ENCODE assay signal across 19 mouse cellular contexts in the genomic region with DNA sequence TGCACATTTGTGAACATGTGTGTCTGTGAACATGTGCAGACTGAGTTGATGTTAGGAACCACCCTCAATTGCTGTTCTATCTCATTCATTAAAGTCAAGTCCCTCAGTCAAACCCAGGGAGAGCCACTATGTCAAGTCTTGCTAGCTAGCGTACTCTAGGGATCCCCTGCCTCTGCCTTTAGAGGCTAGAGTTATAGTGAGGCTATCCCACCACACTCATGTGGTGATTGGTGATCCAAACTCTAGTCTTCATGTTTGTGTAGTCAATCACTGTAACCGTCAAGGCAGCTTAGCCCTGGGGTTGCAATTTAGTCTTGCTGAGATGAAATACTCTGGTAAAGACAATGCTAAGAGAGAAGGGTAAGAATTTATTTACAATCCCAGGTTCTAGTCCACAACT. TPM values are rescaled to one million over a fixed set of nuclear protein-coding genes. Genes with fewer than 3 reads are reported as not detected.
DNase-seq lines count a peak whose midpoint lies in the region; TF ChIP-seq lines count a peak whose summit lies in the region.
"Had no signal": no experiment of that assay in that cellular context is flagged by ENCODE, and none has a peak within 500 bp of the region (broad histone marks: within the 10 kb centered on the region; RNA-seq: fewer than 3 reads in every experiment).

No protein-coding gene starts in this region.

- no peak overlapping the region for H3ac ChIP-seq in myocyte (ENCODE audit: control insufficient read depth, insufficient read length)

- H3K36me3 ChIP-seq in heart, embryonic 10.5 days: no peaks in the 10 kb centered on the region
- no peaks in the 10 kb centered on the region for H3K36me3 ChIP-seq in myocyte (ENCODE audit: control insufficient read depth, insufficient read depth)
- H3K36me3 ChIP-seq: G1E had no signal

- no peaks in the 10 kb centered on the region for H3K79me2 ChIP-seq in myocyte (ENCODE audit: control insufficient read depth, insufficient read depth)

- H3K27ac ChIP-seq in heart, embryonic 10.5 days: no peak overlapping the region

- TF ChIP-seq POLR2A in myocyte (IDR thresholded peaks at IDR 0.05; ENCODE audit: insufficient read length, low read depth): no peak

- H3K4me1 ChIP-seq in heart, embryonic 10.5 days: no peaks in the 10 kb centered on the region

- H3K9me3 ChIP-seq in heart, embryonic 10.5 days: no peaks in the 10 kb centered on the region
- H3K9me3 ChIP-seq: G1E had no signal

- WGBS in heart, embryonic 10.5 days: 89% methylated on average over 2 of the region's 2 CpGs

- H3K4me2 ChIP-seq in myocyte (ENCODE audit: low read depth): peak overlapping the region; percentile 56

- no peaks in the 10 kb centered on the region for H3K27me3 ChIP-seq in heart, embryonic 10.5 days (ENCODE audit: insufficient read depth, poor library complexity, severe bottlenecking)
- no peaks in the 10 kb centered on the region for H3K27me3 ChIP-seq in myocyte (ENCODE audit: control insufficient read depth, insufficient read depth, insufficient read length)
- H3K27me3 ChIP-seq: CH12.LX, Patski had no signal

- DNase-seq in heart, adult 11 months: peak; percentile 52
- DNase-seq in heart, adult 9 months (ENCODE audit: low spot score in 2 of 2): no peak
- peak; percentile 54 for DNase-seq in heart, embryonic 10.5 days (ENCODE audit: low spot score)
- DNase-seq in heart, adult 18-20 months: no peak
- no peak for DNase-seq in spleen, postnatal 36 days (ENCODE audit: low spot score in 2 of 2)
- DNase-seq: adrenal gland, adult 2 months; adrenal gland, adult 8-10 months; adrenal gland, postnatal 10 days; adrenal gland, postnatal 14 days; adrenal gland, postnatal 25 days; adrenal gland, postnatal 36 days; B cell, adult 2 months; cerebellum, adult 11 months; cerebellum, adult 11-12 months; cerebellum, adult 18-20 months had no signal

- H3K4me3 ChIP-seq in heart, embryonic 10.5 days: no peak overlapping the region
- no peak overlapping the region for H3K4me3 ChIP-seq in myocyte

TF ChIP-seq in myocyte, 11 proteins besides CTCF, POLR2A, EP300 and RAD21:
- TF ChIP-seq USF1 (IDR thresholded peaks at IDR 0.05; ENCODE audit: low read depth): no peak
- no peak for TF ChIP-seq TCF12 (IDR thresholded peaks at IDR 0.05; ENCODE audit: insufficient read depth, poor library complexity, severe bottlenecking)
- no peak for TF ChIP-seq E2F4 (IDR thresholded peaks at IDR 0.05; ENCODE audit: insufficient read depth)
- no peak for TF ChIP-seq TCF3 (IDR thresholded peaks at IDR 0.05; ENCODE audit: insufficient read length, low read depth)
- no peak for TF ChIP-seq MYOD1 (IDR thresholded peaks at IDR 0.05; ENCODE audit: control insufficient read depth in 1 of 3, insufficient read length in 2 of 3, low read depth in 2 of 3)
- TF ChIP-seq REST (IDR thresholded peaks at IDR 0.05; ENCODE audit: insufficient read depth, insufficient read length): no peak
- TF ChIP-seq POLR2AphosphoS2 (IDR thresholded peaks at IDR 0.05; ENCODE audit: insufficient read length, low read depth): no peak
- no peak for TF ChIP-seq MAX (IDR thresholded peaks at IDR 0.05; ENCODE audit: low read depth)
- TF ChIP-seq SRF (IDR thresholded peaks at IDR 0.05; ENCODE audit: control insufficient read depth, insufficient read length, low read depth): no peak
- TF ChIP-seq CEBPB (IDR thresholded peaks at IDR 0.05; ENCODE audit: insufficient read depth, poor library complexity, severe bottlenecking): no peak
- TF ChIP-seq MYOG (IDR thresholded peaks at IDR 0.05; ENCODE audit: control insufficient read depth in 1 of 3, insufficient read depth in 1 of 3, insufficient read length in 2 of 3, low read depth in 2 of 3): no peak

RNA-seq across cellular contexts. Expression of a gene that starts 11.1 kb away (rescaled TPM):
- 3.5 and 4.7 TPM in 2 replicates for polyA plus RNA-seq in heart, embryonic 10.5 days (2016; fragmentation: Nextera tagmentation; extraction: Ambion mirVana)
- 10 to 100 TPM; 10.3 to 13.4 TPM for total RNA-seq in heart, adult 18-20 months (2021)
- 7.6 TPM for polyA plus RNA-seq in myocyte (2012; fragmentation: generic; extraction: Trizol)

Comparison
In these comparisons a context has a peak if more than half of its experiments do, and no peak if none do; other contexts are left out.
1. DNase-seq: peak in heart, adult 11 months (single experiment) and heart, embryonic 10.5 days (single experiment); none in heart, adult 9 months (0 of 2), heart, adult 18-20 months (0 of 2) and spleen, postnatal 36 days (0 of 2).